Comparison of ENCODE assay signal across 11 mouse cellular contexts in the genomic region with DNA sequence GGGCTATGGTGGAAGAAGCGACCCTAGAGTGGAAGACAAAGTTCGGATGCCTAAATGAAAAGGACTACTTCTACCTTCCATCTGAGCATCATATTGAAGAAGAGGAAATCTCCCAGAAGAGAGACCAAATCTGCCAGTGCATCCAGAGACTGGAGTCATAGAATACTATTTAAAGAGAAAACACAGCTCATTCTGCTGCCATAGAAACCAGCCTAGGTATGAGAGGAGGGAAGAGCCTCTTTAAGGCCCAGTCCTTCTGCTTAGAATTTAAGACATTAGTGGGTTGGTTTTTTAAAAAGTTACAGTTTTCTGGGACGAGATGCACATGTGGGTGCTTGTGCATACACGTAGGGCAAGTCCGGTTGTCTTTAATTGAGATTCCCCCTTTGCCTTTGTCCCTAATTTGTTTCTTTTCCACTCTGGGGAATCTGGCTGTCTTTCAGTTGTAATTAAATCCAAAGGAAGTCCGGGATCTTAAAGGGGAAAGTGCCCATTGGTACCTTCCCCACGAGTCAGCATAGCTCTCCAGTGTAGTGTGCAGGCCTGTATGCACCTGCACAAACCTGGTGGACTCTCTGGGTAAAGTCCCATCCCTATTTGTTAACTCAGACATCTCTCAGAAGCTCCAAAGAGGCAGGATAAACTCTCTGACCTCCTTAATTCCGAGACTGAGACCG. TPM values are rescaled to one million over a fixed set of nuclear protein-coding genes. Genes with fewer than 3 reads are reported as not detected.
DNase-seq lines count a peak whose midpoint lies in the region; ATAC-seq and TF ChIP-seq lines count a peak whose summit lies in the region.
"Had no signal": no experiment of that assay in that cellular context is flagged by ENCODE, and none has a peak within 500 bp of the region (broad histone marks: within the 10 kb centered on the region; RNA-seq: fewer than 3 reads in every experiment).

No protein-coding gene starts in this region.

- 0 out of 2 replicates have a peak overlapping the region, but pooled peaks have one; percentile 19 for H3K4me3 ChIP-seq in heart, adult 2 months
- no peak overlapping the region for H3K4me3 ChIP-seq in heart, embryonic 11.5 days (ENCODE audit: low read depth, low read length)
- no peak overlapping the region for H3K4me3 ChIP-seq in kidney, embryonic 16.5 days (ENCODE audit: low read length)
- no peak overlapping the region for H3K4me3 ChIP-seq in embryonic facial prominence, embryonic 14.5 days (ENCODE audit: low read depth, low read length)
- H3K4me3 ChIP-seq in midbrain, embryonic 15.5 days, result no peak overlapping the region
- H3K4me3 ChIP-seq: embryonic facial prominence, embryonic 12.5 days; hindbrain, embryonic 12.5 days had no signal

- no peaks in the 10 kb centered on the region for H3K79me2 ChIP-seq in heart, adult 2 months (replicated peaks; ENCODE audit: control insufficient read depth, insufficient read depth, low read length)

- H3K27me3 ChIP-seq in heart, adult 2 months (ENCODE audit: control insufficient read depth, insufficient read depth, low read length), result no peaks in the 10 kb centered on the region
- no peaks in the 10 kb centered on the region for H3K27me3 ChIP-seq in heart, embryonic 11.5 days (ENCODE audit: control insufficient read depth, insufficient read depth, low read length)
- H3K27me3 ChIP-seq in kidney, embryonic 16.5 days (ENCODE audit: insufficient read depth, low read length), result no peaks in the 10 kb centered on the region
- H3K27me3 ChIP-seq in embryonic facial prominence, embryonic 14.5 days (replicated peaks; ENCODE audit: control insufficient read depth, insufficient read depth, low read length), result no peaks in the 10 kb centered on the region
- H3K27me3 ChIP-seq in midbrain, embryonic 15.5 days (replicated peaks), result 0 out of 2 replicates have a peak, but pooled peaks cover 8% of the 10 kb centered on the region

- TF ChIP-seq EP300 in heart, adult 2 months (IDR thresholded peaks at IDR 0.05; ENCODE audit: insufficient read depth, low read depth, low read length), result no peak

- no peak for DNase-seq in heart, adult 2 months
- DNase-seq in kidney, adult 9 months, result peak; percentile 53
- peak; percentile 21 for DNase-seq in 3T3-L1 (ENCODE audit: low read depth, low spot score)
- no peak for DNase-seq in embryonic facial prominence, embryonic 14.5 days (ENCODE audit: low spot score)
- DNase-seq in urinary bladder, postnatal 14 days (ENCODE audit: low spot score), result no peak

- peak overlapping the region; percentile 64 for H3K9ac ChIP-seq in heart, adult 2 months (ENCODE audit: low read depth, low read length)
- H3K9ac ChIP-seq in heart, embryonic 11.5 days (ENCODE audit: low read depth, low read length), result no peak overlapping the region
- H3K9ac ChIP-seq in kidney, embryonic 16.5 days (replicated peaks; ENCODE audit: low read length), result no peak overlapping the region
- H3K9ac ChIP-seq in embryonic facial prominence, embryonic 14.5 days (ENCODE audit: low read depth, low read length), result no peak overlapping the region
- H3K9ac ChIP-seq in midbrain, embryonic 15.5 days, result no peak overlapping the region
- H3K9ac ChIP-seq: embryonic facial prominence, embryonic 12.5 days; hindbrain, embryonic 12.5 days had no signal

- H3K27ac ChIP-seq in heart, adult 2 months, result peak overlapping the region; percentile 50
- H3K27ac ChIP-seq in heart, embryonic 11.5 days (ENCODE audit: low read depth, low read length), result no peak overlapping the region
- no peak overlapping the region for H3K27ac ChIP-seq in kidney, embryonic 16.5 days (ENCODE audit: low read length)
- no peak overlapping the region for H3K27ac ChIP-seq in embryonic facial prominence, embryonic 14.5 days (replicated peaks; ENCODE audit: low read depth, low read length)
- H3K27ac ChIP-seq in midbrain, embryonic 15.5 days, result no peak overlapping the region
- H3K27ac ChIP-seq: embryonic facial prominence, embryonic 12.5 days; hindbrain, embryonic 12.5 days had no signal

- no peak for TF ChIP-seq CTCF in heart, adult 2 months (IDR thresholded peaks at IDR 0.05)

- no peak for TF ChIP-seq POLR2A in heart, adult 2 months (IDR thresholded peaks at IDR 0.05; ENCODE audit: insufficient read depth, low read depth, low read length)

- WGBS in heart, adult 2 months, result 53% methylated on average over 9 of the region's 9 CpGs
- WGBS in heart, embryonic 11.5 days (ENCODE audit: insufficient replicate concordance), result 66% methylated on average over 9 of the region's 9 CpGs
- 61% methylated on average over 9 of the region's 9 CpGs for WGBS in kidney, embryonic 16.5 days
- WGBS in embryonic facial prominence, embryonic 14.5 days, result 41% methylated on average over 9 of the region's 9 CpGs
- WGBS in midbrain, embryonic 15.5 days, result 44% methylated on average over 9 of the region's 9 CpGs

- H3K4me2 ChIP-seq in heart, embryonic 11.5 days, result no peak overlapping the region
- no peak overlapping the region for H3K4me2 ChIP-seq in kidney, embryonic 16.5 days (replicated peaks; ENCODE audit: low read depth, low read length)
- peak overlapping the region; percentile 28; the same call in 1 of the 2 replicates for H3K4me2 ChIP-seq in embryonic facial prominence, embryonic 14.5 days (ENCODE audit: low read depth, low read length)
- H3K4me2 ChIP-seq in midbrain, embryonic 15.5 days, result no peak overlapping the region
- H3K4me2 ChIP-seq: embryonic facial prominence, embryonic 12.5 days; hindbrain, embryonic 12.5 days; liver, embryonic 11.5 days had no signal

- ATAC-seq in heart, embryonic 11.5 days (replicated peaks; ENCODE audit: insufficient number of reproducible peaks, low FRiP score, low TSS enrichment), result no peak
- ATAC-seq in kidney, embryonic 16.5 days (ENCODE audit: low FRiP score, low TSS enrichment), result no peak
- no peak for ATAC-seq in embryonic facial prominence, embryonic 14.5 days (ENCODE audit: low read depth)
- no peak for ATAC-seq in midbrain, embryonic 15.5 days (replicated peaks)

- intact Hi-C loops in heart, adult 2 months (cut with DNase I), result no loop called here

- no peaks in the 10 kb centered on the region for H3K9me3 ChIP-seq in heart, embryonic 11.5 days (replicated peaks; ENCODE audit: control insufficient read depth, low read length)
- no peaks in the 10 kb centered on the region for H3K9me3 ChIP-seq in kidney, embryonic 16.5 days (ENCODE audit: low read length)
- H3K9me3 ChIP-seq in embryonic facial prominence, embryonic 14.5 days (ENCODE audit: control insufficient read depth, low read length), result no peaks in the 10 kb centered on the region
- no peaks in the 10 kb centered on the region for H3K9me3 ChIP-seq in midbrain, embryonic 15.5 days
- H3K9me3 ChIP-seq: embryonic facial prominence, embryonic 12.5 days; hindbrain, embryonic 12.5 days had no signal

- peaks cover 11% of the 10 kb centered on the region for H3K4me1 ChIP-seq in heart, adult 2 months (ENCODE audit: control insufficient read depth, insufficient read depth, low read length)
- peaks cover 23% of the 10 kb centered on the region for H3K4me1 ChIP-seq in heart, embryonic 11.5 days (ENCODE audit: control insufficient read depth, insufficient read depth, low read length)
- peaks cover 16% of the 10 kb centered on the region for H3K4me1 ChIP-seq in kidney, embryonic 16.5 days (ENCODE audit: insufficient read depth, low read length)
- peaks cover 34% of the 10 kb centered on the region for H3K4me1 ChIP-seq in embryonic facial prominence, embryonic 14.5 days (ENCODE audit: control insufficient read depth, insufficient read depth, low read length)
- H3K4me1 ChIP-seq in midbrain, embryonic 15.5 days, result peaks cover 9% of the 10 kb centered on the region

- no peaks in the 10 kb centered on the region for H3K36me3 ChIP-seq in heart, adult 2 months (ENCODE audit: control insufficient read depth, insufficient read depth, low read length)
- no peaks in the 10 kb centered on the region for H3K36me3 ChIP-seq in heart, embryonic 11.5 days (ENCODE audit: control insufficient read depth, insufficient read depth, low read length)
- H3K36me3 ChIP-seq in kidney, embryonic 16.5 days (ENCODE audit: insufficient read depth, low read length), result no peaks in the 10 kb centered on the region
- H3K36me3 ChIP-seq in embryonic facial prominence, embryonic 14.5 days (ENCODE audit: control insufficient read depth, insufficient read depth, low read length), result no peaks in the 10 kb centered on the region
- H3K36me3 ChIP-seq in midbrain, embryonic 15.5 days (replicated peaks), result no peaks in the 10 kb centered on the region
- H3K36me3 ChIP-seq: embryonic facial prominence, embryonic 12.5 days; hindbrain, embryonic 12.5 days had no signal

RNA-seq across cellular contexts. Expression of a gene that starts 5.5 kb away (rescaled TPM):
- total RNA-seq in heart, adult 2 months (2021), result 10 to 100 TPM; 27.8 to 28.9 TPM
- polyA plus RNA-seq in heart, adult 2 months (2012; rRNA removed), result 31.3 and 44.4 TPM in 2 replicates
- polyA plus RNA-seq in heart, embryonic 11.5 days (2014; fragmentation: Nextera tagmentation; extraction: Ambion mirVana), result 75.9 and 87.0 TPM in 2 replicates
- polyA plus RNA-seq in kidney, embryonic 16.5 days (2015; fragmentation: Nextera tagmentation; extraction: Ambion mirVana), result 75.1 and 78.0 TPM in 2 replicates
- polyA plus RNA-seq in embryonic facial prominence, embryonic 14.5 days (2014; fragmentation: Nextera tagmentation; extraction: Ambion mirVana), result 62.9 and 75.4 TPM in 2 replicates
- 11.4 and 12.9 TPM in 2 replicates for polyA plus RNA-seq in midbrain, embryonic 15.5 days (2015; fragmentation: Nextera tagmentation; extraction: Ambion mirVana)

Comparison
In these comparisons a context has a peak if more than half of its experiments do, and no peak if none do; other contexts are left out.
1. DNase-seq: peak in kidney, adult 9 months (single experiment) and 3T3-L1 (single experiment); none in heart, adult 2 months (0 of 2), embryonic facial prominence, embryonic 14.5 days (single experiment) and urinary bladder, postnatal 14 days (single experiment).